In the genomic region with DNA sequence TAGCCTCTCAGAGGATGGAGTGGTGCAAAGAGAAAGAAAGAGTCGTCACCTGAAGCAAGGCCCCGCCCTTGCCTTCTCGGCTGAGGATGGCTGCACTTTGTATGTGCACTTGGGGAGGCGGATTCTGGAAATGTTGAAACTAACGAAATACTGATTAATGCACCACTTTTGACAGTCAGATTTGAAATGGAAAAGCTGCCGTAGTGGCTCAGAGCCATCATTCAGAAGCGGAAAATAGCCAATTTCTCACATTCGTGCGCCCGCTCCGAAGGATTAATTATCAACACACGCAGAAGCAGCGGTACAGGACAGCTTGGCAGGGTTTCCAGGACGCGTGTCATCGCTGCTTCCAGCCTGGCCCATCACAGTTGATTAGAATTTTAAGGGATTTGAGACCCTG, we compare ENCODE assay signal across 13 mouse cellular contexts. TPM values are rescaled to one million over a fixed set of nuclear protein-coding genes. Genes with fewer than 3 reads are reported as not detected.
DNase-seq lines count a peak whose midpoint lies in the region; ATAC-seq and TF ChIP-seq lines count a peak whose summit lies in the region.
"Had no signal": no experiment of that assay in that cellular context is flagged by ENCODE, and none has a peak within 500 bp of the region (broad histone marks: within the 10 kb centered on the region; RNA-seq: fewer than 3 reads in every experiment).

No protein-coding gene starts in this region.

- H3K4me3 ChIP-seq in kidney, adult 2 months (ENCODE audit: insufficient read depth, low read depth, low read length), result no peak overlapping the region
- H3K4me3 ChIP-seq in kidney, embryonic 16.5 days (ENCODE audit: low read length), result no peak overlapping the region
- H3K4me3 ChIP-seq: midbrain, embryonic 12.5 days had no signal

- H3K9me3 ChIP-seq in kidney, embryonic 16.5 days (ENCODE audit: low read length), result no peaks in the 10 kb centered on the region
- H3K9me3 ChIP-seq: limb, embryonic 10.5 days; midbrain, embryonic 12.5 days had no signal

- TF ChIP-seq CTCF in kidney, adult 2 months (conservative IDR thresholded peaks at IDR 0.05; ENCODE audit: insufficient read depth, insufficient read length, low read depth, low read length), result no peak

- peaks cover 37% of the 10 kb centered on the region for H3K4me1 ChIP-seq in kidney, adult 2 months (ENCODE audit: control insufficient read depth, insufficient read depth, low read length)
- H3K4me1 ChIP-seq in kidney, embryonic 16.5 days (ENCODE audit: insufficient read depth, low read length), result peaks cover 27% of the 10 kb centered on the region

- H3K9ac ChIP-seq in kidney, embryonic 16.5 days (replicated peaks; ENCODE audit: low read length), result no peak overlapping the region
- H3K9ac ChIP-seq: midbrain, embryonic 12.5 days had no signal

- DNase-seq in cerebellum, postnatal 10 days, result peak; percentile 55
- no peak for DNase-seq in cerebellum, postnatal 36 days
- DNase-seq in kidney, adult 2 months, result peak; percentile 66
- peak; percentile 41 to 58 for DNase-seq in heart, postnatal 14 days
- peak; percentile 46 for DNase-seq in lung, postnatal 14 days
- DNase-seq in cerebellum, adult 11 months, result no peak
- DNase-seq in thymus, postnatal 0 days (ENCODE audit: low spot score), result no peak
- DNase-seq: cerebellum, adult 9-10 months; spleen, adult 18-20 months had no signal

- 48% methylated on average over 16 of the region's 16 CpGs for WGBS in kidney, adult 2 months
- 68% methylated on average over 16 of the region's 16 CpGs for WGBS in kidney, embryonic 16.5 days

- no peaks in the 10 kb centered on the region for H3K36me3 ChIP-seq in kidney, adult 2 months (ENCODE audit: control insufficient read depth, insufficient read depth, low read length)
- peaks cover 8% of the 10 kb centered on the region for H3K36me3 ChIP-seq in kidney, embryonic 16.5 days (ENCODE audit: insufficient read depth, low read length)

- no peak overlapping the region for H3K4me2 ChIP-seq in kidney, embryonic 16.5 days (replicated peaks; ENCODE audit: low read depth, low read length)

- intact Hi-C loops in heart, postnatal 14 days (cut with DNase I), result no loop called here

- H3K27me3 ChIP-seq in kidney, adult 2 months (replicated peaks; ENCODE audit: control insufficient read depth, insufficient read depth, low read length), result no peaks in the 10 kb centered on the region
- no peaks in the 10 kb centered on the region for H3K27me3 ChIP-seq in kidney, embryonic 16.5 days (ENCODE audit: insufficient read depth, low read length)

- ATAC-seq in kidney, embryonic 16.5 days (ENCODE audit: low FRiP score, low TSS enrichment), result no peak
- ATAC-seq: intestine, embryonic 16.5 days had no signal

- no peak overlapping the region for H3K27ac ChIP-seq in kidney, adult 2 months (ENCODE audit: insufficient read depth, low read depth, low read length)
- no peak overlapping the region for H3K27ac ChIP-seq in kidney, embryonic 16.5 days (ENCODE audit: low read length)
- H3K27ac ChIP-seq: midbrain, embryonic 12.5 days had no signal

- no peak for TF ChIP-seq POLR2A in kidney, adult 2 months (IDR thresholded peaks at IDR 0.05; ENCODE audit: low read depth, low read length)

RNA-seq across cellular contexts. Expression of gene Notch3, which starts 47.5 kb away (rescaled TPM):
- polyA plus RNA-seq in kidney, adult 2 months (2012; rRNA removed), result 12.0 and 16.9 TPM in 2 replicates
- polyA plus RNA-seq in kidney, embryonic 16.5 days (2015; fragmentation: Nextera tagmentation; extraction: Ambion mirVana), result 13.6 and 15.0 TPM in 2 replicates
- 10 to 100 TPM; 43.3 to 44.2 TPM for total RNA-seq in heart, postnatal 14 days (2021)
- 10.6 and 12.6 TPM in 2 replicates for polyA plus RNA-seq in thymus, postnatal 0 days (2015; fragmentation: Nextera tagmentation; extraction: Ambion mirVana)

Comparison
In these comparisons a context has a peak if more than half of its experiments do, and no peak if none do; other contexts are left out.
1. DNase-seq: peak in cerebellum, postnatal 10 days (2 of 2), kidney, adult 2 months (single experiment), heart, postnatal 14 days (2 of 2) and lung, postnatal 14 days (single experiment); none in cerebellum, postnatal 36 days (0 of 2), cerebellum, adult 11 months (single experiment) and thymus, postnatal 0 days (single experiment).